In the genomic region with DNA sequence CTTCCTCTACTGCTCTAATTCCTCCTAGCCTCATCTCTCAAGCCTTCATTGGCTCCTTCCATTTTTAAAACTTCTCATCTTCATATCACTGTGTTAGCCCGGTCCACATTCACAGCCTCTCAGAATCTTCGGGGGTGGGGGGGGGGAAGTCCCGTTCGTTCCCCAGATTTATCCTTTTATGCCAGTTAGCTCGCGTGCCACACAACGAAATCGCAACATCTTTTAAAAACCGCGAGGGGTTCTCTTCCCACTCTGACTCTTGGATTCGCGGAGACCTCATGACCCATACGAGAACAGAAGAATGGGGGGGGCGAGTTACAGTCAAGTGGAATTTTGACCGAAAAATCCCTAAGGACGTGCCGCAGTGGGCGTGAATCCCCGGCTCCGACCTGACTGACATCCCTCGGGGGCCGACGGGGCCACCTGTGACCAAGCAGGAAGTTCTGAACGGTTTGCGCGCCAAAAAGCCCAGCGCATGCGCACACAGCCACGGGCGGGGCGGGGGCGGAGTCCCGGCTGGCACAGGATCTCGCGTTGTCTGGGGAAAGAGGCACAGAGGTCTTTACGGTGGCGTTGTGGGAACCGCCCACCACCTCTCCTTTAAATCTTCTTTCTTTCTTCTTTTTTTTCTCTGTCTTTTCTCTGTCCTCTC, we compare ENCODE assay signal across 8 mouse cellular contexts. TPM values are rescaled to one million over a fixed set of nuclear protein-coding genes. Genes with fewer than 3 reads are reported as not detected.
A peak's percentile ranks its signal among the peaks of the same experiment; 100 is the strongest.
DNase-seq lines count a peak whose midpoint lies in the region; ATAC-seq and TF ChIP-seq lines count a peak whose summit lies in the region.

No protein-coding gene starts in this region.

- DNase-seq in ES-E14 (ENCODE audit: low read depth, low spot score): peak; percentile 89
- peak; percentile 97 for DNase-seq in cerebellum, adult 11 months
- peak; percentile 95 for DNase-seq in forebrain, embryonic 14.5 days (ENCODE audit: low spot score)
- peak; percentile 98 for DNase-seq in heart, postnatal 14 days
- DNase-seq in layer of hippocampus, adult 11-12 months (ENCODE audit: low spot score): peak; percentile 94
- DNase-seq in liver, postnatal 0 days: peak; percentile 99
- peak; percentile 68 for DNase-seq in telencephalon, adult 2 months (ENCODE audit: low read depth, low spot score)

- peak overlapping the region; percentile 73 to 94 for H3K4me3 ChIP-seq in ES-E14 (ENCODE audit: insufficient read depth in 1 of 2, low read depth in 1 of 2, low read length in 2 of 2, poor library complexity in 1 of 2, severe bottlenecking in 1 of 2)
- peak overlapping the region; percentile 57 for H3K4me3 ChIP-seq in forebrain, embryonic 14.5 days (ENCODE audit: low read depth, low read length)
- H3K4me3 ChIP-seq in liver, postnatal 0 days (ENCODE audit: low read depth, low read length): peak overlapping the region; percentile 62
- peak overlapping the region; percentile 66 for H3K4me3 ChIP-seq in neural tube, embryonic 13.5 days

- peak overlapping the region; percentile 91 for H3K9ac ChIP-seq in ES-E14 (ENCODE audit: insufficient read depth, low read depth, low read length, poor library complexity, severe bottlenecking)
- peak overlapping the region; percentile 91 for H3K9ac ChIP-seq in forebrain, embryonic 14.5 days (ENCODE audit: low read length)
- peak overlapping the region; percentile 78 for H3K9ac ChIP-seq in liver, postnatal 0 days (replicated peaks)
- H3K9ac ChIP-seq in neural tube, embryonic 13.5 days: peak overlapping the region; percentile 90

- intact Hi-C loops in heart, postnatal 14 days (cut with DNase I): loop anchor here (1.0 to 5.0 kb wide), 2 partner anchors 20 to 35 kb away; no protein-coding TSS in a partner anchor

- no peaks in the 10 kb centered on the region for H3K9me3 ChIP-seq in ES-E14 (ENCODE audit: control insufficient read depth, insufficient read depth, low read depth, low read length)
- H3K9me3 ChIP-seq in forebrain, embryonic 14.5 days (replicated peaks; ENCODE audit: control insufficient read depth, low read length): no peaks in the 10 kb centered on the region
- H3K9me3 ChIP-seq in liver, postnatal 0 days (ENCODE audit: low read length): no peaks in the 10 kb centered on the region
- no peaks in the 10 kb centered on the region for H3K9me3 ChIP-seq in neural tube, embryonic 13.5 days

- peak overlapping the region; percentile 79 for H3K4me2 ChIP-seq in forebrain, embryonic 14.5 days (ENCODE audit: low read length)
- H3K4me2 ChIP-seq in liver, postnatal 0 days (ENCODE audit: low read depth, low read length): peak overlapping the region; percentile 92
- H3K4me2 ChIP-seq in neural tube, embryonic 13.5 days: peak overlapping the region; percentile 66

- in situ Hi-C loops in ES-E14 (cut with MboI; ENCODE audit: low sequenced_read_pairs in 2 of 2, unreplicated experiment in 2 of 2): no loop called here

- no peaks in the 10 kb centered on the region for H3K27me3 ChIP-seq in forebrain, embryonic 14.5 days (replicated peaks; ENCODE audit: control insufficient read depth, insufficient read depth, low read length)
- no peaks in the 10 kb centered on the region for H3K27me3 ChIP-seq in liver, postnatal 0 days (ENCODE audit: insufficient read depth, low read length)
- no peaks in the 10 kb centered on the region for H3K27me3 ChIP-seq in neural tube, embryonic 13.5 days

- peaks cover 0 to 3% of the 10 kb centered on the region in 2 experiments; a peak in 1 of 4 replicates for H3K4me1 ChIP-seq in ES-E14 (ENCODE audit: control insufficient read depth in 2 of 2, insufficient read depth in 2 of 2, low read length in 2 of 2, poor library complexity in 1 of 2)
- H3K4me1 ChIP-seq in forebrain, embryonic 14.5 days (ENCODE audit: control insufficient read depth, insufficient read depth, low read length): peaks cover 12% of the 10 kb centered on the region; the same call in 1 of the 2 replicates
- H3K4me1 ChIP-seq in liver, postnatal 0 days (ENCODE audit: insufficient read depth): peaks cover 19% of the 10 kb centered on the region
- peaks cover 19% of the 10 kb centered on the region for H3K4me1 ChIP-seq in neural tube, embryonic 13.5 days (replicated peaks)

- 1% methylated on average over 38 of the region's 38 CpGs for WGBS in forebrain, embryonic 14.5 days
- WGBS in liver, postnatal 0 days (ENCODE audit: insufficient replicate concordance): under 1% methylated on average over 38 of the region's 38 CpGs
- WGBS in neural tube, embryonic 13.5 days: under 1% methylated on average over 38 of the region's 38 CpGs

- TF ChIP-seq CTCF in liver, postnatal 0 days (IDR thresholded peaks at IDR 0.05; ENCODE audit: low read depth): no peak

- no peaks in the 10 kb centered on the region for H3K36me3 ChIP-seq in ES-E14 (ENCODE audit: control insufficient read depth, insufficient read depth, low read length, poor library complexity, severe bottlenecking)
- 0 out of 2 replicates have a peak, but pooled peaks cover 3% of the 10 kb centered on the region for H3K36me3 ChIP-seq in forebrain, embryonic 14.5 days (ENCODE audit: control insufficient read depth, insufficient read depth, low read length)
- H3K36me3 ChIP-seq in liver, postnatal 0 days (replicated peaks; ENCODE audit: insufficient read depth, low read length): no peaks in the 10 kb centered on the region
- H3K36me3 ChIP-seq in neural tube, embryonic 13.5 days: no peaks in the 10 kb centered on the region

- H3K27ac ChIP-seq in ES-E14 (ENCODE audit: insufficient read depth, low read depth, low read length, poor library complexity, severe bottlenecking): peak overlapping the region; percentile 98
- peak overlapping the region; percentile 99 for H3K27ac ChIP-seq in forebrain, embryonic 14.5 days (ENCODE audit: low read depth, low read length)
- peak overlapping the region; percentile 100 for H3K27ac ChIP-seq in liver, postnatal 0 days (ENCODE audit: low read depth)
- H3K27ac ChIP-seq in neural tube, embryonic 13.5 days (replicated peaks): peak overlapping the region; percentile 99

- TF ChIP-seq EP300 in liver, postnatal 0 days (IDR thresholded peaks at IDR 0.05; ENCODE audit: low read depth): peak; percentile 67; the same call in 1 of the 2 replicates

- peak; percentile 93 for ATAC-seq in forebrain, embryonic 14.5 days
- peak; percentile 92 for ATAC-seq in liver, postnatal 0 days
- ATAC-seq in neural tube, embryonic 13.5 days (ENCODE audit: low read depth): peak; percentile 95

TF ChIP-seq in ES-E14, 5 proteins besides CTCF, POLR2A, EP300 and RAD21:
- TF ChIP-seq ZC3H11A (IDR thresholded peaks at IDR 0.05; ENCODE audit: borderline replicate concordance, low read depth, low read length): no peak
- peak; percentile 51; the same call in 1 of the 2 replicates for TF ChIP-seq HCFC1 (IDR thresholded peaks at IDR 0.05; ENCODE audit: borderline replicate concordance, insufficient read depth, low read length)
- peak; percentile 92 for TF ChIP-seq CHD2 (IDR thresholded peaks at IDR 0.05; ENCODE audit: low read depth, low read length)
TF ChIP-seq in ES-E14: peak in this region for 2.

RNA-seq across cellular contexts. Expression of gene Gpr19, which starts 0.8 kb away (rescaled TPM):
- 34.7 and 36.3 TPM in 2 replicates for total RNA-seq in ES-E14 (2012; rRNA removed)
- 42.4 and 46.2 TPM in 2 replicates for polyA plus RNA-seq in forebrain, embryonic 14.5 days (2014; fragmentation: Nextera tagmentation; extraction: Ambion mirVana)
- total RNA-seq in heart, postnatal 14 days (2021): 1 to 10 TPM; 4.4 to 4.7 TPM
- polyA plus RNA-seq in liver, postnatal 0 days (2015; fragmentation: Nextera tagmentation; extraction: Ambion mirVana): 4.6 and 4.8 TPM in 2 replicates
- 37.1 and 39.1 TPM in 2 replicates for polyA plus RNA-seq in neural tube, embryonic 13.5 days (2015; fragmentation: Nextera tagmentation; extraction: Ambion mirVana)

RNA-seq across cellular contexts. Expression of gene Cdkn1b, which starts 22.6 kb away (rescaled TPM):
- total RNA-seq in ES-E14 (2012; rRNA removed): 10.7 and 15.4 TPM in 2 replicates
- 58.8 and 63.3 TPM in 2 replicates for polyA plus RNA-seq in forebrain, embryonic 14.5 days (2014; fragmentation: Nextera tagmentation; extraction: Ambion mirVana)
- 10 to 100 TPM; 47.5 to 49.0 TPM for total RNA-seq in heart, postnatal 14 days (2021)
- polyA plus RNA-seq in liver, postnatal 0 days (2015; fragmentation: Nextera tagmentation; extraction: Ambion mirVana): 10.9 and 14.1 TPM in 2 replicates
- 21.7 and 24.1 TPM in 2 replicates for polyA plus RNA-seq in neural tube, embryonic 13.5 days (2015; fragmentation: Nextera tagmentation; extraction: Ambion mirVana)

Comparison
In these comparisons a context has a peak if more than half of its experiments do, and no peak if none do; other contexts are left out.
1. Peak in every context shown above with its lines: DNase-seq, ATAC-seq, H3K4me3 ChIP-seq and H3K27ac ChIP-seq.